Mouse (Mus musculus) lung, embryonic 15.5 days (tissue): ENCODE data around the gene Usp33. TPM values are rescaled to one million over a fixed set of nuclear protein-coding genes. Genes with fewer than 3 reads are reported as not detected.
A peak's percentile ranks its signal among the peaks of the same experiment; 100 is the strongest.

ENCODE experiments used
- ATAC-seq: fragments of 200-750 bp; cut with Nextera tagmentation; 2 replicates; pipeline ENCODE4 v1.8.0; 2017; ENCODE audit warnings: moderate number of reproducible peaks, borderline replicate concordance; ENCODE audit not compliant: low FRiP score, low TSS enrichment; ENCODE audit errors: extremely low read depth
- H3K27ac ChIP-seq: fragments of 300-500 bp; sonication (generic); 2 replicates; pipeline ENCODE4 v1.5.1; 2015; ENCODE audit warnings: moderate library complexity, mild to moderate bottlenecking, inconsistent platforms
- H3K27me3 ChIP-seq: fragments of 300-500 bp; sonication (generic); 2 replicates; pipeline ENCODE4 v1.6.1; 2015; ENCODE audit warnings: inconsistent platforms
- H3K36me3 ChIP-seq: fragments of 300-500 bp; sonication (generic); 2 replicates; pipeline ENCODE4 v1.6.1; 2015; ENCODE audit warnings: inconsistent platforms
- H3K4me1 ChIP-seq: fragments of 300-500 bp; sonication (generic); 2 replicates; pipeline ENCODE4 v1.6.1; 2015; ENCODE audit warnings: inconsistent platforms
- H3K4me2 ChIP-seq: fragments of 300-500 bp; sonication (generic); 2 replicates; pipeline ENCODE4 v1.6.1; 2015; ENCODE audit warnings: inconsistent platforms, mild to moderate bottlenecking, moderate library complexity
- H3K4me3 ChIP-seq: fragments of 300-500 bp; sonication (generic); 2 replicates; pipeline ENCODE4 v1.5.1; 2015; ENCODE audit warnings: mild to moderate bottlenecking, inconsistent platforms
- H3K9ac ChIP-seq: fragments of 300-500 bp; sonication (generic); 2 replicates; pipeline ENCODE4 v1.6.1; 2015; ENCODE audit warnings: inconsistent platforms
- H3K9me3 ChIP-seq: fragments of 300-500 bp; sonication (generic); 2 replicates; pipeline ENCODE4 v1.6.1; 2016; ENCODE audit warnings: inconsistent platforms
- WGBS: fragments of 180-500 bp; shearing (Covaris S2); methylation state at CpG from one replicate; pipeline ENCODE4 v1.1.7; 2015; 5-methylcytosine and 5-hydroxymethylcytosine counted together
- polyA plus RNA-seq: library from polyadenylated mRNA; unstranded; fragments of >200 nt; fragmentation: Nextera tagmentation; extraction: Ambion mirVana; gene quantifications from 2 replicates; pipeline ENCODE4 v1.2.1, GENCODE M21; 2015

The Usp33 gene
- polyA plus RNA-seq, 1 experiment from 2014 or later = 50.6 TPM

- Histone ChIP-seq H3K27me3 (no peaks in the 10 kb centered on the region), H3K27ac (no peak overlapping the region), H3K4me1 (peaks cover 13% of the 10 kb centered on the region; the same call in 1 of the 2 replicates), H3K4me2 (peak overlapping the region; percentile 55), H3K36me3 (no peaks in the 10 kb centered on the region), H3K4me3 (peak overlapping the region; percentile 68), H3K9ac (peak overlapping the region; percentile 63), H3K9me3 (no peaks in the 10 kb centered on the region)
- no peak for ATAC-seq
- 32% methylated on average over 3 of the region's 3 CpGs for WGBS
Measured at GRCm38 (mm10) chr3:152347227-152347626, 949 bp downstream of the Usp33 start.

GRCm38 (mm10) chr3:152348011-152348830 is 1.9 kb downstream of the Usp33 start:
- H3K4me1 ChIP-seq = peaks cover 10% of the 10 kb centered on the region; the same call in 1 of the 2 replicates

GRCm38 (mm10) chr3:152350431-152350830 is 4.2 kb downstream of the Usp33 start:
- Histone ChIP-seq H3K9ac (no peak overlapping the region), H3K27ac (no peak overlapping the region), H3K4me2 (no peak overlapping the region), H3K4me1 (peaks cover 15% of the 10 kb centered on the region), H3K27me3 (no peaks in the 10 kb centered on the region), H3K4me3 (no peak overlapping the region), H3K36me3 (no peaks in the 10 kb centered on the region), H3K9me3 (no peaks in the 10 kb centered on the region)
- WGBS = 59% methylated on average over 3 of the region's 3 CpGs
- ATAC-seq = no peak

More at GRCm38 (mm10) chr3:152348011-152348830, 1.9 kb downstream of the Usp33 start:
- Histone ChIP-seq H3K9me3 (no peaks in the 10 kb centered on the region), H3K36me3 (no peaks in the 10 kb centered on the region), H3K4me3 (no peak overlapping the region), H3K27me3 (no peaks in the 10 kb centered on the region), H3K27ac (no peak overlapping the region), H3K4me2 (peak overlapping the region; percentile 7; the same call in 1 of the 2 replicates), H3K9ac (no peak overlapping the region)
- no peak for ATAC-seq
- 81% methylated on average over 10 of the region's 10 CpGs for WGBS

GRCm38 (mm10) chr3:152350966-152351365 is 4.7 kb downstream of the Usp33 start:
- no peak overlapping the region for H3K4me3 ChIP-seq
- WGBS = 62% methylated on average over 5 of the region's 5 CpGs
- no peak for ATAC-seq

GRCm38 (mm10) chr3:152352289-152352688 is 6.0 kb downstream of the Usp33 start:
- H3K4me3 ChIP-seq = no peak overlapping the region
- H3K9ac ChIP-seq = no peak overlapping the region
- H3K27me3 ChIP-seq = no peaks in the 10 kb centered on the region
- 66% methylated on average over 4 of the region's 4 CpGs for WGBS
- H3K9me3 ChIP-seq = no peaks in the 10 kb centered on the region
- no peaks in the 10 kb centered on the region for H3K36me3 ChIP-seq
- H3K4me2 ChIP-seq = no peak overlapping the region
- no peak overlapping the region for H3K27ac ChIP-seq
- ATAC-seq = no peak
- peaks cover 12% of the 10 kb centered on the region for H3K4me1 ChIP-seq

More at GRCm38 (mm10) chr3:152350966-152351365, 4.7 kb downstream of the Usp33 start:
- Histone ChIP-seq H3K27ac (no peak overlapping the region), H3K4me2 (no peak overlapping the region), H3K36me3 (no peaks in the 10 kb centered on the region), H3K27me3 (no peaks in the 10 kb centered on the region), H3K9me3 (no peaks in the 10 kb centered on the region), H3K9ac (no peak overlapping the region), H3K4me1 (peaks cover 17% of the 10 kb centered on the region)

GRCm38 (mm10) chr3:152353434-152354177 is 7.3 kb downstream of the Usp33 start:
- H3K4me1 ChIP-seq = peaks cover 7% of the 10 kb centered on the region
- H3K36me3 ChIP-seq = no peaks in the 10 kb centered on the region
- no peaks in the 10 kb centered on the region for H3K9me3 ChIP-seq
- H3K4me3 ChIP-seq = no peak overlapping the region
- H3K9ac ChIP-seq = no peak overlapping the region
- 74% methylated on average over 10 of the region's 10 CpGs for WGBS
- no peak overlapping the region for H3K4me2 ChIP-seq
- H3K27me3 ChIP-seq = no peaks in the 10 kb centered on the region
- H3K27ac ChIP-seq = no peak overlapping the region
- ATAC-seq = no peak

- peak; percentile 82 for ATAC-seq
- Histone ChIP-seq H3K4me3 (no peak overlapping the region), H3K27me3 (no peaks in the 10 kb centered on the region), H3K9ac (no peak overlapping the region), H3K4me2 (no peak overlapping the region), H3K9me3 (no peaks in the 10 kb centered on the region), H3K36me3 (0 out of 2 replicates have a peak, but pooled peaks cover 3% of the 10 kb centered on the region), H3K27ac (no peak overlapping the region), H3K4me1 (peaks cover 7% of the 10 kb centered on the region)
- WGBS = 20% methylated on average over 5 of the region's 5 CpGs
Measured at GRCm38 (mm10) chr3:152355361-152355760, 9.1 kb downstream of the Usp33 start.

GRCm38 (mm10) chr3:152356751-152357150 is 10.5 kb downstream of the Usp33 start:
- H3K9ac ChIP-seq = no peak overlapping the region
- no peak overlapping the region for H3K4me2 ChIP-seq
- peaks cover 14% of the 10 kb centered on the region for H3K36me3 ChIP-seq
- no peak for ATAC-seq
- peaks cover 7% of the 10 kb centered on the region for H3K4me1 ChIP-seq
- H3K27me3 ChIP-seq = no peaks in the 10 kb centered on the region
- 86% methylated on average over 9 of the region's 9 CpGs for WGBS
- H3K4me3 ChIP-seq = no peak overlapping the region
- no peaks in the 10 kb centered on the region for H3K9me3 ChIP-seq
- no peak overlapping the region for H3K27ac ChIP-seq

- no peak overlapping the region for H3K4me3 ChIP-seq
- no peak overlapping the region for H3K4me2 ChIP-seq
- peaks cover 37% of the 10 kb centered on the region for H3K36me3 ChIP-seq
- WGBS = 82% methylated on average over 7 of the region's 7 CpGs
- H3K9me3 ChIP-seq = no peaks in the 10 kb centered on the region
- H3K4me1 ChIP-seq = peaks cover 3% of the 10 kb centered on the region; the same call in 1 of the 2 replicates
- ATAC-seq = no peak
- no peak overlapping the region for H3K9ac ChIP-seq
- H3K27me3 ChIP-seq = no peaks in the 10 kb centered on the region
- no peak overlapping the region for H3K27ac ChIP-seq
Measured at GRCm38 (mm10) chr3:152359151-152359550, 12.9 kb downstream of the Usp33 start.

- no peak overlapping the region for H3K27ac ChIP-seq
- WGBS = 85% methylated on average over 2 of the region's 2 CpGs
- peaks cover 66% of the 10 kb centered on the region for H3K36me3 ChIP-seq
- no peaks in the 10 kb centered on the region for H3K9me3 ChIP-seq
- no peak overlapping the region for H3K4me3 ChIP-seq
- H3K4me2 ChIP-seq = no peak overlapping the region
- H3K27me3 ChIP-seq = no peaks in the 10 kb centered on the region
- no peak overlapping the region for H3K9ac ChIP-seq
- H3K4me1 ChIP-seq = no peaks in the 10 kb centered on the region
- ATAC-seq = no peak
Measured at GRCm38 (mm10) chr3:152364181-152364580, 17.9 kb downstream of the Usp33 start.

GRCm38 (mm10) chr3:152376063-152376462 is 29.8 kb downstream of the Usp33 start:
- no peaks in the 10 kb centered on the region for H3K27me3 ChIP-seq
- no peak overlapping the region for H3K4me3 ChIP-seq
- peaks cover 76% of the 10 kb centered on the region for H3K36me3 ChIP-seq
- no peaks in the 10 kb centered on the region for H3K4me1 ChIP-seq
- no peaks in the 10 kb centered on the region for H3K9me3 ChIP-seq
- H3K9ac ChIP-seq = no peak overlapping the region
- no peak for ATAC-seq
- H3K27ac ChIP-seq = no peak overlapping the region
- 84% methylated on average over 4 of the region's 4 CpGs for WGBS
- H3K4me2 ChIP-seq = no peak overlapping the region

- Histone ChIP-seq H3K4me2 (no peak overlapping the region), H3K27ac (no peak overlapping the region), H3K4me1 (no peaks in the 10 kb centered on the region), H3K36me3 (peaks cover 70% of the 10 kb centered on the region), H3K9ac (no peak overlapping the region), H3K9me3 (no peaks in the 10 kb centered on the region), H3K4me3 (no peak overlapping the region), H3K27me3 (no peaks in the 10 kb centered on the region)
- 64% methylated on average over 11 of the region's 11 CpGs for WGBS
- ATAC-seq = no peak
Measured at GRCm38 (mm10) chr3:152384106-152384505, 37.8 kb downstream of the Usp33 start.
